Mouse (Mus musculus) cerebellum, postnatal 14 days (tissue): ENCODE results near the gene Hdac1.
A peak's percentile ranks its signal among the peaks of the same experiment; 100 is the strongest.

Source experiments
- DNase-seq, 2 experiments: peaks; one replicate each; pipeline ENCODE4 v3.0.0; 2021; ENCODE audit warnings: mixed read lengths in 2 of 2

Gene Hdac1

GRCm38 (mm10) chr4:129542592-129543141, at the start of gene Hdac1:
TSS of gene Hdac1 (minus strand) at chr4:129542713.
- DNase-seq, result peak; percentile 99

- DNase-seq, result no peak
Observed at GRCm38 (mm10) chr4:129588865-129589264, 46.4 kb upstream of the Hdac1 start.

- DNase-seq, result no peak
Observed at GRCm38 (mm10) chr4:129586943-129587342, 44.4 kb upstream of the Hdac1 start.

- DNase-seq, result no peak
Observed at GRCm38 (mm10) chr4:129585773-129586172, 43.3 kb upstream of the Hdac1 start.

GRCm38 (mm10) chr4:129584884-129585608, 42.5 kb upstream of the Hdac1 start:
- DNase-seq, result peak; percentile 83 to 88

- DNase-seq, result no peak
Observed at GRCm38 (mm10) chr4:129584370-129584769, 41.9 kb upstream of the Hdac1 start.

GRCm38 (mm10) chr4:129582251-129582650, 39.7 kb upstream of the Hdac1 start:
- DNase-seq, result no peak

GRCm38 (mm10) chr4:129580347-129580746, 37.8 kb upstream of the Hdac1 start:
- DNase-seq, result peak; percentile 69 to 73

GRCm38 (mm10) chr4:129578466-129578865, 36.0 kb upstream of the Hdac1 start, which contains the start of gene Fam167b:
TSS of gene Fam167b (minus strand) at chr4:129578549.
- DNase-seq, result no peak

GRCm38 (mm10) chr4:129577688-129578087, 35.2 kb upstream of the Hdac1 start:
- no peak for DNase-seq

GRCm38 (mm10) chr4:129576863-129577491, 34.5 kb upstream of the Hdac1 start:
- DNase-seq, result peak; percentile 57 to 78

- no peak for DNase-seq
Observed at GRCm38 (mm10) chr4:129575171-129575844, 32.8 kb upstream of the Hdac1 start.

- DNase-seq, result no peak
Observed at GRCm38 (mm10) chr4:129573430-129573829, 30.9 kb upstream of the Hdac1 start, which contains the start of gene Lck. TSS of gene Lck (minus strand) at chr4:129573641.

- no peak for DNase-seq
Observed at GRCm38 (mm10) chr4:129573093-129573370, 30.5 kb upstream of the Hdac1 start.

- no peak for DNase-seq
Observed at GRCm38 (mm10) chr4:129572236-129573092, 30.0 kb upstream of the Hdac1 start.

GRCm38 (mm10) chr4:129571551-129572084, 29.1 kb upstream of the Hdac1 start:
- DNase-seq, result no peak

- no peak for DNase-seq
Observed at GRCm38 (mm10) chr4:129570028-129570427, 27.5 kb upstream of the Hdac1 start.

- no peak for DNase-seq
Observed at GRCm38 (mm10) chr4:129568366-129568765, 25.9 kb upstream of the Hdac1 start.

GRCm38 (mm10) chr4:129565139-129565538, 22.6 kb upstream of the Hdac1 start:
- no peak for DNase-seq

GRCm38 (mm10) chr4:129563718-129564117, 21.2 kb upstream of the Hdac1 start:
- no peak for DNase-seq

GRCm38 (mm10) chr4:129561184-129561583, 18.7 kb upstream of the Hdac1 start:
- DNase-seq, result no peak

- DNase-seq, result peak in 1 of 2 experiments; percentile 14
Observed at GRCm38 (mm10) chr4:129558321-129558955, 15.9 kb upstream of the Hdac1 start.
